Mouse (Mus musculus): Measurements from ENCODE around the gene Amot. TPM values are rescaled to one million over a fixed set of nuclear protein-coding genes. Genes with fewer than 3 reads are reported as not detected.

The Amot gene
- polyA plus RNA-seq, 1 experiment: 2.3 TPM

GRCm38 (mm10) chrX:145483486-145484055 lies 21.4 kb downstream of the Amot start:
- H3K4me1 ChIP-seq (ENCODE audit: control insufficient read depth, insufficient read depth, low read length): no peaks in the 10 kb centered on the region
- no peak overlapping the region for H3K4me3 ChIP-seq (ENCODE audit: insufficient read depth, low read length)
- TF ChIP-seq POLR2A (IDR thresholded peaks at IDR 0.05; ENCODE audit: borderline replicate concordance, low read depth, low read length) (no peak), CTCF (IDR thresholded peaks at IDR 0.05; ENCODE audit: low read depth, low read length) (no peak)
- H3K27ac ChIP-seq (ENCODE audit: insufficient read depth, low read depth, low read length): no peak overlapping the region

- Histone ChIP-seq H3K27ac (ENCODE audit: insufficient read depth, low read depth, low read length) (no peak overlapping the region), H3K4me1 (ENCODE audit: control insufficient read depth, insufficient read depth, low read length) (no peaks in the 10 kb centered on the region), H3K4me3 (ENCODE audit: insufficient read depth, low read length) (no peak overlapping the region)
- TF ChIP-seq POLR2A (IDR thresholded peaks at IDR 0.05; ENCODE audit: borderline replicate concordance, low read depth, low read length) (no peak), CTCF (IDR thresholded peaks at IDR 0.05; ENCODE audit: low read depth, low read length) (no peak)
These were observed 22.6 kb downstream of the Amot start for GRCm38 (mm10) chrX:145482383-145482782.

GRCm38 (mm10) chrX:145479942-145480341 lies 25.0 kb downstream of the Amot start:
- H3K4me1 ChIP-seq (ENCODE audit: control insufficient read depth, insufficient read depth, low read length): no peaks in the 10 kb centered on the region
- no peak overlapping the region for H3K27ac ChIP-seq (ENCODE audit: insufficient read depth, low read depth, low read length)
- H3K4me3 ChIP-seq (ENCODE audit: insufficient read depth, low read length): no peak overlapping the region
- no peak for TF ChIP-seq CTCF (IDR thresholded peaks at IDR 0.05; ENCODE audit: low read depth, low read length)
- no peak for TF ChIP-seq POLR2A (IDR thresholded peaks at IDR 0.05; ENCODE audit: borderline replicate concordance, low read depth, low read length)

- Histone ChIP-seq H3K4me1 (ENCODE audit: control insufficient read depth, insufficient read depth, low read length) (no peaks in the 10 kb centered on the region), H3K27ac (ENCODE audit: insufficient read depth, low read depth, low read length) (no peak overlapping the region), H3K4me3 (ENCODE audit: insufficient read depth, low read length) (no peak overlapping the region)
- TF ChIP-seq POLR2A (IDR thresholded peaks at IDR 0.05; ENCODE audit: borderline replicate concordance, low read depth, low read length): no peak
- TF ChIP-seq CTCF (IDR thresholded peaks at IDR 0.05; ENCODE audit: low read depth, low read length): no peak
These were observed 27.2 kb downstream of the Amot start for GRCm38 (mm10) chrX:145477725-145478194.

- TF ChIP-seq POLR2A (IDR thresholded peaks at IDR 0.05; ENCODE audit: borderline replicate concordance, low read depth, low read length): no peak
- no peak for TF ChIP-seq CTCF (IDR thresholded peaks at IDR 0.05; ENCODE audit: low read depth, low read length)
- H3K4me3 ChIP-seq (ENCODE audit: insufficient read depth, low read length): no peak overlapping the region
- no peaks in the 10 kb centered on the region for H3K4me1 ChIP-seq (ENCODE audit: control insufficient read depth, insufficient read depth, low read length)
These were observed 27.8 kb downstream of the Amot start for GRCm38 (mm10) chrX:145477003-145477724.

GRCm38 (mm10) chrX:145468264-145468663 lies 36.7 kb downstream of the Amot start:
- Histone ChIP-seq H3K4me3 (ENCODE audit: insufficient read depth, low read length) (no peak overlapping the region), H3K27ac (ENCODE audit: insufficient read depth, low read depth, low read length) (no peak overlapping the region), H3K4me1 (ENCODE audit: control insufficient read depth, insufficient read depth, low read length) (no peaks in the 10 kb centered on the region)
- no peak for TF ChIP-seq CTCF (IDR thresholded peaks at IDR 0.05; ENCODE audit: low read depth, low read length)
- TF ChIP-seq POLR2A (IDR thresholded peaks at IDR 0.05; ENCODE audit: borderline replicate concordance, low read depth, low read length): no peak

More at GRCm38 (mm10) chrX:145477003-145477724, 27.8 kb downstream of the Amot start:
- H3K27ac ChIP-seq (ENCODE audit: insufficient read depth, low read depth, low read length): no peak overlapping the region

- Histone ChIP-seq H3K27ac (ENCODE audit: insufficient read depth, low read depth, low read length) (no peak overlapping the region), H3K4me1 (ENCODE audit: control insufficient read depth, insufficient read depth, low read length) (no peaks in the 10 kb centered on the region), H3K4me3 (ENCODE audit: insufficient read depth, low read length) (no peak overlapping the region)
- TF ChIP-seq POLR2A (IDR thresholded peaks at IDR 0.05; ENCODE audit: borderline replicate concordance, low read depth, low read length) (no peak), CTCF (IDR thresholded peaks at IDR 0.05; ENCODE audit: low read depth, low read length) (no peak)
These were observed 41.5 kb downstream of the Amot start for GRCm38 (mm10) chrX:145463524-145463923.

- H3K27ac ChIP-seq (ENCODE audit: insufficient read depth, low read depth, low read length): no peak overlapping the region
- H3K4me3 ChIP-seq (ENCODE audit: insufficient read depth, low read length): no peak overlapping the region
- H3K4me1 ChIP-seq (ENCODE audit: control insufficient read depth, insufficient read depth, low read length): no peaks in the 10 kb centered on the region
- no peak for TF ChIP-seq POLR2A (IDR thresholded peaks at IDR 0.05; ENCODE audit: borderline replicate concordance, low read depth, low read length)
- no peak for TF ChIP-seq CTCF (IDR thresholded peaks at IDR 0.05; ENCODE audit: low read depth, low read length)
These were observed 43.6 kb downstream of the Amot start for GRCm38 (mm10) chrX:145461339-145461738.

GRCm38 (mm10) chrX:145456251-145456650 lies 48.7 kb downstream of the Amot start:
- TF ChIP-seq CTCF (IDR thresholded peaks at IDR 0.05; ENCODE audit: low read depth, low read length) (no peak), POLR2A (IDR thresholded peaks at IDR 0.05; ENCODE audit: borderline replicate concordance, low read depth, low read length) (no peak)
- H3K4me1 ChIP-seq (ENCODE audit: control insufficient read depth, insufficient read depth, low read length): no peaks in the 10 kb centered on the region
- no peak overlapping the region for H3K4me3 ChIP-seq (ENCODE audit: insufficient read depth, low read length)
- no peak overlapping the region for H3K27ac ChIP-seq (ENCODE audit: insufficient read depth, low read depth, low read length)

GRCm38 (mm10) chrX:145455629-145456028 lies 49.4 kb downstream of the Amot start:
- Histone ChIP-seq H3K4me1 (ENCODE audit: control insufficient read depth, insufficient read depth, low read length) (no peaks in the 10 kb centered on the region), H3K27ac (ENCODE audit: insufficient read depth, low read depth, low read length) (no peak overlapping the region)
- TF ChIP-seq CTCF (IDR thresholded peaks at IDR 0.05; ENCODE audit: low read depth, low read length) (no peak), POLR2A (IDR thresholded peaks at IDR 0.05; ENCODE audit: borderline replicate concordance, low read depth, low read length) (no peak)

More at GRCm38 (mm10) chrX:145455629-145456028, 49.4 kb downstream of the Amot start:
- H3K4me3 ChIP-seq (ENCODE audit: insufficient read depth, low read length): no peak overlapping the region
